Mouse (Mus musculus): ENCODE measurements around the gene Ank.

DNA sequence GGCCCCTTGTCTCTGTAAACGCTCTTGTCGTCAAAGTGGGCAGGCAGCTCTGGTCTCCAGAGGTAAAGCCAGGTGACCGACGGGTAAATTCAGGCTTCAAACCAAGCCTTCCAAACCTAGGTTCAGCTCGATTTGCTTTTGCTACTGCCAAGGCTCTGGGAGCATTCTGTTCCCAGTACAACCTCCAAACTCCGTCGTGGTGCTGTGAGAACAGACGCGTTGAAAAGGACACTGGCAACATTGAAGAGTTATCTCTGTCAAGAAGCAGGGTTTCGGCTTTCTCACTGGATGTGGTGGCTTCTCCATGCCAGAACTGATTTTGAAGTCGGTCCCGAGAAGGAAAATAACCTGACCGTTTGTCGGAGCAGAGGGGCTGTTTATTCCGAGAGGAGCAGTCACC, 9.5 kb downstream of the Ank start:
- TF ChIP-seq MAFK (IDR thresholded peaks at IDR 0.05; ENCODE audit: insufficient read depth, low read depth, low read length) (no peak), HCFC1 (IDR thresholded peaks at IDR 0.05; ENCODE audit: borderline replicate concordance, insufficient read depth, low read length) (no peak)

Measured in ES-E14 (cell line).